Mouse (Mus musculus) liver, postnatal 0 days (tissue): ENCODE measurements around the gene Chst2. TPM values are rescaled to one million over a fixed set of nuclear protein-coding genes. Genes with fewer than 3 reads are reported as not detected.

Experiments
- ATAC-seq: fragments of 200-750 bp; cut with Nextera tagmentation; 2 replicates; pipeline ENCODE4 v1.8.0; 2017; ENCODE audit warnings: mild to moderate bottlenecking, moderate library complexity
- DNase-seq: peaks from one replicate; pipeline ENCODE4 v3.0.0-alpha.2; 2016
- H3K27ac ChIP-seq: fragments of 300-500 bp; sonication (generic); 2 replicates; pipeline ENCODE4 v1.5.1; 2014; ENCODE audit warnings: antibody characterized with exemption, moderate library complexity, mild to moderate bottlenecking, low read depth
- H3K27me3 ChIP-seq: fragments of 300-500 bp; sonication (generic); 2 replicates; pipeline ENCODE4 v1.6.1; 2014; ENCODE audit warnings: low read length, control low read depth, mixed read lengths; ENCODE audit not compliant: insufficient read depth
- H3K36me3 ChIP-seq: fragments of 300-500 bp; sonication (generic); replicated peaks from 2 replicates; pipeline ENCODE4 v1.6.1; 2014; ENCODE audit warnings: mild to moderate bottlenecking, control low read depth, low read length, moderate library complexity, mixed read lengths; ENCODE audit not compliant: insufficient read depth
- H3K4me1 ChIP-seq: fragments of 300-500 bp; sonication (generic); 2 replicates; pipeline ENCODE4 v1.6.1; 2014; ENCODE audit warnings: antibody characterized with exemption, mild to moderate bottlenecking, control low read depth; ENCODE audit not compliant: insufficient read depth
- H3K4me2 ChIP-seq: fragments of 300-500 bp; sonication (generic); 2 replicates; pipeline ENCODE4 v1.6.1; 2014; ENCODE audit warnings: low read depth, mild to moderate bottlenecking, low read length, moderate library complexity, mixed read lengths
- H3K4me3 ChIP-seq: fragments of 300-500 bp; sonication (generic); 2 replicates; pipeline ENCODE4 v1.5.1; 2014; ENCODE audit warnings: low read depth, low read length
- H3K9ac ChIP-seq: fragments of 300-500 bp; sonication (generic); replicated peaks from 2 replicates; pipeline ENCODE4 v1.6.1; 2014; ENCODE audit warnings: mild to moderate bottlenecking, moderate library complexity
- H3K9me3 ChIP-seq: fragments of 300-500 bp; sonication (generic); 2 replicates; pipeline ENCODE4 v1.6.1; 2016; ENCODE audit warnings: mild to moderate bottlenecking, control low read depth, low read length, mixed read lengths
- CTCF ChIP-seq: sonication (generic); IDR thresholded peaks from 2 replicates; pipeline ENCODE4 v1.5.1; 2016; ENCODE audit warnings: antibody characterized with exemption, low read depth
- EP300 ChIP-seq: IDR thresholded peaks from 2 replicates; pipeline ENCODE4 v1.6.1; 2016; ENCODE audit warnings: antibody characterized with exemption, low read depth, mild to moderate bottlenecking
- WGBS: fragments of 180-500 bp; shearing (Covaris S2); extraction: QIAGEN DNeasy Blood & Tissue Kit; methylation state at CpG from one replicate; pipeline ENCODE4 v1.1.7; 2014; ENCODE audit not compliant: insufficient replicate concordance; 5-methylcytosine and 5-hydroxymethylcytosine counted together
- polyA plus RNA-seq: library from polyadenylated mRNA; unstranded; fragments of >200 nt; fragmentation: Nextera tagmentation; extraction: Ambion mirVana; gene quantifications from 2 replicates; pipeline ENCODE4 v1.2.1, GENCODE M21; 2015

Gene Chst2
- polyA plus RNA-seq, 1 experiment from 2014 or later: 0.29 TPM

DNA sequence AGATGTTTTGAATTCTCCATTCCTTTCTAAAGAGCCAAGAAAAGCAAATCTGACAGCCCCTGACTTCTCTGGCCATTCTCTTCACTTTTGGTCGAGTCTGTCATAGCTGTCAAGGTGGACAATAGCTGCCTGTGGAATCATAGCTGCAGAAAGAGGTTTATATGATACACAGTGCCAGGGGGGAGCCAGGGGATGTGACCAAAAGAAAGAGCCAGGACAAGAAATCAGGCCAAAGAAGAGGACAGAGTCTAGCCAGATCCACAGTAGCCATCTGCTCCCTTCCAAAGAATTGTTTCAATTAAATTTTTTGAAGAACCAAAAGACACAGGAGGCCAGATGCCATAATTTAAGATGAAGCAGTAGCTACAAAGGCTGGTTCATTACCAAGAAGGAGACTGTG lies 30.6 kb downstream of the Chst2 start:
- H3K4me3 ChIP-seq: no peak overlapping the region
- H3K4me2 ChIP-seq: no peak overlapping the region
- no peak overlapping the region for H3K9ac ChIP-seq
- no peak overlapping the region for H3K27ac ChIP-seq
- no peaks in the 10 kb centered on the region for H3K9me3 ChIP-seq
- no peaks in the 10 kb centered on the region for H3K27me3 ChIP-seq
- 47% methylated on average over 1 of the region's 1 CpGs for WGBS
- no peak for ATAC-seq
- TF ChIP-seq CTCF (no peak), EP300 (no peak)
- no peaks in the 10 kb centered on the region for H3K36me3 ChIP-seq
- DNase-seq: no peak
- no peaks in the 10 kb centered on the region for H3K4me1 ChIP-seq

DNA sequence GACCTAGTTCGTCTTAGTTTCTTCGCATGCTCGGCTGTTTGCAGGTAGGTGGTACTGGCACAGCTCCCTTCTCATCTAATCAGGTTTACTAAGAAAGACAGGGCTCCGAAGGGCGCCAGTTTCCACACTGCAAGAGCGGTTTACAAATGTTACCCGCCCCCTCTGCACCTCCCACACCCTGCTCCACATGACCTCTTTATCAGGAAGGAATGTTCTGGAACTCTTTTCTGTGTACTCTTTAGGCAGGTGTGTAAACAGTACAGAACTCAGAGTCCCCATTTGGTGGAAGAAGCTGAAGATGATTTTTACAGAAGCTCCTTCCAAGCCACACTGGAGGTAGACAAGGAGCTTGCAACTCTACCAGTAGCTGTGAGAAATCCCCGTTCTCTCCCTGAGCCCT lies 31.2 kb downstream of the Chst2 start:
- Histone ChIP-seq H3K27ac (no peak overlapping the region), H3K9me3 (no peaks in the 10 kb centered on the region), H3K36me3 (no peaks in the 10 kb centered on the region), H3K4me1 (no peaks in the 10 kb centered on the region), H3K27me3 (no peaks in the 10 kb centered on the region), H3K4me2 (no peak overlapping the region), H3K9ac (no peak overlapping the region), H3K4me3 (no peak overlapping the region)
- ATAC-seq: no peak
- DNase-seq: no peak
- TF ChIP-seq CTCF: no peak
- no peak for TF ChIP-seq EP300
- WGBS: 69% methylated on average over 8 of the region's 8 CpGs

DNA sequence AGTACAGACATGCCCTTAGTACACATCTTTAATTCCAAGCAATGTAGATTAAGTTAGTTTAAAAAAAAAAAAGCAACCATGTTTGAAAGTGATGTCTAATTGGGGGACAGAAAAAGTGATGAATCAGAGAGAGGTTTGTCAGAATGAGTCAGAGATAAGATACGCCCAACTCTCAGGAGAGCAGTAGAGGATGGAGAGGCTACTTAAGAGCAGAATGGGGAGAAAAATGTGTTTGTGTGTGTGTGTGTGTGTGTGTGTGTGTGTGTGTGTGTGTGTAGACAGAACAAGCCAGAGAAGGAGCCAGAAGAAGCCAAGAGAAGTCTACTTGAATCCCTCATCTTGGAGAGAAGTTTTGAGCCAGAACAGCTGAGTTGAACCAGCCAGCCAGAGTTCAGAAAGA lies 32.8 kb downstream of the Chst2 start:
- DNase-seq: no peak
- WGBS: 88% methylated on average over 1 of the region's 1 CpGs
- TF ChIP-seq EP300 (no peak), CTCF (no peak)

DNA sequence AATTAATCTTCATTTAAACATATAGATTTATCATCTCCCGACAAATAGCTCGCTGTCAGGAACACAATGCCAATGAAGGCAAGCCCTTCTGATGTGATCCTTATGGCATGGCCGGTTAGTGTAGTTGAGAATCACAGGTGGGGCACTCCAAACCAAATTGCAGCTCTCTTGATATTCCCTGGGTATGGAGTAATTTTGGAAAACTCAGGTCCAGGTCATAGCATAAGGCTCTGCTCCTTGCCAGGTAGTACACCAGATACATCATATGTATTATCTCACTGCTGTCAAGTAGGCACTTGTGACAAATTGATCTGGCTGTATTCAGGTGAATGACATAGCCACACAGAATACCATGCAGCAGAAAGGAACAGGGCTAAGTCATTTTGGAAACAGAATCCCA lies 40.6 kb downstream of the Chst2 start:
- 85% methylated on average over 3 of the region's 3 CpGs for WGBS
- H3K36me3 ChIP-seq: no peaks in the 10 kb centered on the region
- H3K9me3 ChIP-seq: no peaks in the 10 kb centered on the region
- no peak overlapping the region for H3K9ac ChIP-seq
- ATAC-seq (no peak), DNase-seq (no peak)
- no peak overlapping the region for H3K4me3 ChIP-seq
- no peak overlapping the region for H3K4me2 ChIP-seq
- no peaks in the 10 kb centered on the region for H3K4me1 ChIP-seq
- no peak for TF ChIP-seq CTCF
- TF ChIP-seq EP300: no peak
- H3K27ac ChIP-seq: no peak overlapping the region
- H3K27me3 ChIP-seq: no peaks in the 10 kb centered on the region

More for the DNA sequence above, 32.8 kb downstream of the Chst2 start:
- H3K36me3 ChIP-seq: no peaks in the 10 kb centered on the region
- H3K9me3 ChIP-seq: no peaks in the 10 kb centered on the region
- ATAC-seq: no peak
- no peak overlapping the region for H3K9ac ChIP-seq
- no peak overlapping the region for H3K4me2 ChIP-seq
- H3K27ac ChIP-seq: no peak overlapping the region
- H3K27me3 ChIP-seq: no peaks in the 10 kb centered on the region
- H3K4me1 ChIP-seq: no peaks in the 10 kb centered on the region
- no peak overlapping the region for H3K4me3 ChIP-seq

GRCm38 (mm10) chr9:95353829-95354391 lies 52.6 kb downstream of the Chst2 start:
- TF ChIP-seq EP300 (no peak), CTCF (no peak)
- WGBS: 42% methylated on average over 5 of the region's 5 CpGs
- Histone ChIP-seq H3K9me3 (no peaks in the 10 kb centered on the region), H3K4me2 (no peak overlapping the region), H3K9ac (no peak overlapping the region), H3K4me3 (no peak overlapping the region), H3K27ac (no peak overlapping the region), H3K36me3 (no peaks in the 10 kb centered on the region), H3K27me3 (no peaks in the 10 kb centered on the region), H3K4me1 (no peaks in the 10 kb centered on the region)
- no peak for ATAC-seq
- no peak for DNase-seq

DNA sequence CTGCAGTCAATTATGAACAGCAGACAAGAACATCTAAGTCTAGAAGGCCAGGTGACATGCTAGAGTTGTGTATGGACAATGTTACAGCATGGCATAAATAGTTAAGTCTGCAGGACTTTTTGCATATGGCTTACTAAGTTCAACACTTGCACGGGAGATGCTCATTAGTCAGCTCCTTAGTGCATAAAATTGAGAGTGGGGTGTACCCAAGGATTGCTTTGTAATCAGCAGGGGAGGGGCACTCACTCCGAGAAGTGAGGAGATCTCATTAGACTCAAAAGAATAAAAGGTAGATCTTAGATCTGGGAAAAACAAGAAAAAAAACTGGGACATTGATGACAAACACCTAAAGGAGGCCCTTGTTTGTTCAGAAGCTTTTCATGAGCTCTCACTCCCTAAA lies 54.6 kb downstream of the Chst2 start:
- Histone ChIP-seq H3K36me3 (no peaks in the 10 kb centered on the region), H3K4me3 (no peak overlapping the region), H3K9ac (no peak overlapping the region), H3K4me1 (no peaks in the 10 kb centered on the region), H3K9me3 (no peaks in the 10 kb centered on the region), H3K27ac (no peak overlapping the region), H3K27me3 (no peaks in the 10 kb centered on the region), H3K4me2 (no peak overlapping the region)
- ATAC-seq (no peak), DNase-seq (no peak)
- TF ChIP-seq EP300: no peak
- TF ChIP-seq CTCF: no peak
- WGBS: 73% methylated on average over 2 of the region's 2 CpGs

GRCm38 (mm10) chr9:95350550-95350949 lies 56.0 kb downstream of the Chst2 start:
- no peak overlapping the region for H3K4me3 ChIP-seq
- no peak overlapping the region for H3K4me2 ChIP-seq
- H3K36me3 ChIP-seq: no peaks in the 10 kb centered on the region
- no peak overlapping the region for H3K9ac ChIP-seq
- no peaks in the 10 kb centered on the region for H3K9me3 ChIP-seq
- H3K4me1 ChIP-seq: no peaks in the 10 kb centered on the region
- DNase-seq (no peak), ATAC-seq (no peak)
- no peak overlapping the region for H3K27ac ChIP-seq
- no peaks in the 10 kb centered on the region for H3K27me3 ChIP-seq
- no peak for TF ChIP-seq EP300
- 55% methylated on average over 4 of the region's 4 CpGs for WGBS

Other genes with a start within 250 kb of the Chst2 start
- 56.5 and 60.9 TPM in 2 replicates for gene U2surp, start 105.3 kb upstream of the Chst2 start, polyA plus RNA-seq
- 63.6 and 68.7 TPM in 2 replicates for gene Paqr9, start 152.9 kb upstream of the Chst2 start, polyA plus RNA-seq
- 15.7 and 20.6 TPM in 2 replicates for gene Pcolce2, start 230.9 kb upstream of the Chst2 start, polyA plus RNA-seq